Mouse (Mus musculus): ENCODE measurements around the gene Plekho1. TPM values are rescaled to one million over a fixed set of nuclear protein-coding genes. Genes with fewer than 3 reads are reported as not detected.

The Plekho1 gene
- total RNA-seq, 2 experiments from 2014 or later, result 56.2 to 56.3 TPM

DNA sequence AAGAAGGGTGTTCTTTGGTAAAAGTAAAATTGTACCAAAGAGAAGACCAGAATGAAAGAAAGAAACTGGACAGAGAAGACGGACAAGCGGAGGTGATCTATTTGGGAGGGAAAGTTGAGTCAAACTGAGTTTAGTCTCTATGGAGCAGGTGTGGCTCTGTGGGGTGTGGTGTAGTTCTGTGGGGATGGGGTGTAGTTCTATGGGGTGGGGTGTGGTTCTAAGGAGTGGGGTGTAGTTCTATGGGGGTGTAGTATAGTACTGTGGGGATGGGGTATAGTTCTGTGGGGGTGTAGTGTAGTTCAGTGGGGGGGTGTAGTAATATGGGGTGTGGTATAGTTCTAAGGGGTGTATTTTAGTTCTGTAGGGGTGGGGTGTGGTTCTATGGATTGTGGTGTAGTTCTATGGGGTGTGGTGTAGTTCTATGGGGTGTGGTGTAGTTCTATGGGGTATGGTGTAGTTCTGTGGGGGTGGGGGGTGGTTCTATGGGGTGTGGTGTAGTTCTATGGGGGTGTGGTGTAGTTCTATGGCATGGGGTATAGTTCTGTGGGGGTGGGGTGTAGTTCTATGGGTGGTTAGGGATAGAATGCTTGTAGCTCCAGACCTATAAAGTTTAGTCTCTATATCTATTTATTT lies 20.6 kb upstream of the Plekho1 start:
- intact Hi-C loops (cut with DNase I), result no loop called here

DNA sequence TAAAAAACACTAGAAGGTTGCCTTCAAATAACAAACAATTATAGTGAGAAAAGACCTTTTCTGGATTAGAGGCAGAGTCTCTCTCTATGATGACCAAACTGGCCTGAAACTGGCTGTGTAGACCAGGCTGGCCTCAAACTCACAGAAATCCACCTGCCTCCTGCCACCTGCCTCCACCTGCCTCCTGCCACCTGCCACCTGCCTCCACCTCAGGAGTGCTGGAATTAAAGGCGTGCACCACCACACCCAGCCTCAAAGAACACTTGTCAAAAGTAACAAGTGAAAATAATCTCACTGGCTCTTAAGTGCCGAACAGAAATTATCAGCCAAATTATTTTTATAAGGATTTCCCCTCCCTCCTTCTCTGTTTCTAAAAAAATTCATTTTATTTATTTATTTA lies 19.9 kb upstream of the Plekho1 start:
- no peak for DNase-seq (ENCODE audit: extremely low spot score in 1 of 2, low spot score in 2 of 2)
- intact Hi-C loops (cut with DNase I), result no loop called here

More for the DNA sequence above, 20.6 kb upstream of the Plekho1 start:
- no peak for DNase-seq (ENCODE audit: extremely low spot score in 1 of 2, low spot score in 2 of 2)

DNA sequence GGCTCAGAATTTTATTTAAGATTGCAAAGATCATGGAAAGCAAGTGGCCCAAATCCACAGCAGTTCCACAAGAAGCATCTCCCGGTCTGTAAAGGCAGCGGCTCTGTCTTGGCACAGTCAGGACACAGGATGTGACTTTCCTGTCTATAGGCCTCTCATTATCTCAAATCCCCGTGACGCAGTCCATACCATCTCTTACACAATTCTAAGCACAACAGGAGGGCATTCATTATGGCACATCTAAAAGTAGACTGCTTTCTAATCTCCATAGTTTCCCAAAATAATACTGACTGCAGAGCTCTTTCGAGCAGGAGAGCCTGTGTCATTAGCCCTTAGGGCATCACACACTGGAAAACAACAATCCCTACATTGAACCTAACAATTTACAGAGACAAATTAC lies 17.0 kb upstream of the Plekho1 start:
- DNase-seq (ENCODE audit: extremely low spot score in 1 of 2, low spot score in 2 of 2), result no peak
- intact Hi-C loops (cut with DNase I), result no loop called here

DNA sequence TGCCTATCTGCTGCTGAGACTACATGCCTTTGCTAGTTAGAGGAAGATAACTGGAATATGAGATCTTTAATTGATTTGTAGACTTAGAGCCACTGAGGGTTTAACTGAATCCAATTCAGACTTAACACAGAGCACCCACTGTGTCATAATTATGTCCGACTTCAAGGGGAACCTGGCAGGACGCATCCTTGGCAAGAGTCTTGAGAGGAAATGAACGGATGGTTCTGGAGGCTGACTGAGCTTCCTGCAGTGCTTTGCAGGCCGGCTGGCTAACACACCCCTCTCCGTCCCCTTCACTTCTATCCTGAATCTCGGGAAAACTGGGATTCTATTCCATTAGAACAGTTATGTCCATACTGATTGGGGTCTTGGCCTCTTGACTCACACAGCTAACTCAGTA lies 12.7 kb upstream of the Plekho1 start:
- intact Hi-C loops (cut with DNase I), result no loop called here
- no peak for DNase-seq (ENCODE audit: extremely low spot score in 1 of 2, low spot score in 2 of 2)

DNA sequence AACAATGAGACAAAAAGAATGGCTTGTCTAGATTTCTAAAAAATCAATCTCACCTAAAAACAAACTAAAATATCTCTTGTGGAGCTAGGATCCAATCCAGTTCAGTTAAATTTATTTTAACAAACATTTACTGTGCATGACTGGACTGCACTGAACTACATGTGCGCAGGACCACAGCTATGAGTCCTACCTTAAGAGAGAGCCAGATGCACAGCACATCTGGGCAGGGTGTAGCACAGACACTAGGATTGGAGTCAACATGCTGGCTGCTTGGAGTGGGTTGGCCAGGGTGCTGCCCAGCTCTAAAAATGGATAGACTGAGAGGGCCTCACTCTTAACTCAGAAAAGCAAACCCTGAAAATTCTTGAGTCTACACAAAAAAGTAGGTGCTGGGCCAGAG lies 5.8 kb upstream of the Plekho1 start:
- peak in 1 of 2 experiments; percentile 11 for DNase-seq (ENCODE audit: extremely low spot score in 1 of 2, low spot score in 2 of 2)
- intact Hi-C loops (cut with DNase I), result no loop called here

DNA sequence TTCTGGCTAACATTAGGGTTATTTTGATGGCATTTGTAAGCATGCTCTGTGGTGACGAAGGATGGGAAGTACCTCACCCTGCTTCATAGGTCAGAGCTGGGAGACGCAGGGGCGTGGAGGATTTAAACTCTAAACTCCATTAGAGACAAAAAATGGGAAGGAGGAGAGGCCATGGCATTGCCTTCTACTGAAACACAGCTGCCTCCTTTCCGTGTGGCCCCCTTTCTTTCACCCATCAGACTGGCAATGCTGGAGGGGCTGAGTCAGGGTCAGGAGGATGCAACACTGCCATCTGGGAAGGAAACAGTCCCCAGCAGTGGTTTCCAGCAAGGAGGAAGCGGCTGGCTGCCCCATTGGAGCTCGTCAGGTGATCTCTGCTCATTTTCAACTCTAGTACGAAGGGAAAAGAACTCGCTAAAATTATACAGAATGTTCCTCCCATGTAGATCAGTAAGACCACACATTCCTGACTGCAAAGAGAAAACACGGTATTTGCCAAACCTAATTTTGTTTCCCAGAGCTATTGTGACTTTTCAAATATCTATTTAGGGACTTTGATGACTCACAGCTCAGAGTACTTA lies 5.2 kb upstream of the Plekho1 start:
- no peak for DNase-seq (ENCODE audit: extremely low spot score in 1 of 2, low spot score in 2 of 2)
- intact Hi-C loops (cut with DNase I), result no loop called here

DNA sequence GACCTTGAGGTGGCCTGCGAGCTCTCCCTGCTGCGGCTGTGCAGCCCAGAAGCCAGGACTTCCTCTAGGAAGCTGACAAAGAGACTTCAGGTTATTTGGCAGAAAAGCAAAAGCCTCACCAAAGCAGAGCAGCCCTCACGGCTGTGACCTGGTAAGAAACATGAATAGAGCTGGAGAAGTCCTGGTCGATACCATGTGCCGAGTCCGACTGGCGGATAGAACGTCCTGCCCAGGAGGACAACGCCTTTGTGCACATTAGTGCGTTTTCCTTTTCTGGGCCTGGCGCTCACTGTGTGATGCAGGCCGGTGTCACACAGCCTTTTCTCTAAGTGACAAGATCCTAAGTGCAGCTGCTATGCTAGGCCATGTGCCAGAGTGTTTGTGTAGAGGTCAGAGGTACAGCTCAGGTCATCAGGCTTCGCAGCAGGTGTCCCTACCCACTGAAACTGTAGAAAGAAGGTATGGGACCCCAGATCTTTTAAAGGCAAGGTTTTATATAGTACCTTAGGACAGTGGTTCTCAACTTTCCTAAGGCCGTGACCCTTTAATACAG lies 4.4 kb upstream of the Plekho1 start:
- intact Hi-C loops (cut with DNase I), result no loop called here
- DNase-seq (ENCODE audit: extremely low spot score in 1 of 2, low spot score in 2 of 2), result no peak

DNA sequence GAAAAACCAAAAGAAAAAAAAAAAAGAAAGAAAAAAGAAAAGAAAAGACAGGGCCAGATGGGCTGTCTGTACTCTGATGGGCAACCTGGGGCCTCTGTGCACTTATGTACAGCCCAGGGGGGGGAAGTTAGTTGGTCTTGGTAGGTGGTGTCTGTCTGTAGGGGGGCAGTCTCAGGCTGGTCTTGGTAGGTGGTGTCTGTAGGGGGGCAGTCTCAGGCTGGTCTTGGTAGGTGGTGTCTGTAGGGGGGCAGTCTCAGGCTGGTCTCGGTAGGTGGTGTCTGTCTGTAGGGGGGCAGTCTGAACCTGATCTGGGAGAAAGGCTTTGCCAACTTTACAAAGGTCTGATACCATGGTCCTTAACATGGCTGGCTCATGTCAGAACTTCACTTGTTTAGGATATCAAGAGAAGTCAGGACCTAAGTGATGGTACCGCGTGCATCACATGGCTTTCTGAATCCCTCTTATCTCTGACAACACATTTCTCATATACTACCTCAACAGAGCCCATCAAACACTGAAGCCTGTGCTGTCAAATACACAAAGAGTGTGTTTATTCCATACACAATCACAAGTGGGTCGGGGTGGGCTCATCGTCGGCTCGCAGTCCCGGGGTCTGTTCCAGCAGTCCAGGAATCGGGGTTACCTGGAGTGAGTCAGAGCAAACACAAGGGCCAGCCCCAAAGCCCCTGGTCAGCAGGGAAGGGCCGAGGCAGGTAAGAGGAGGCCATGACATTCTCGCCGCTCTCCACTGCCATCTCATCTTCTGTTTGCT lies 3.7 kb upstream of the Plekho1 start:
- no peak for DNase-seq (ENCODE audit: extremely low spot score in 1 of 2, low spot score in 2 of 2)
- intact Hi-C loops (cut with DNase I), result no loop called here

DNA sequence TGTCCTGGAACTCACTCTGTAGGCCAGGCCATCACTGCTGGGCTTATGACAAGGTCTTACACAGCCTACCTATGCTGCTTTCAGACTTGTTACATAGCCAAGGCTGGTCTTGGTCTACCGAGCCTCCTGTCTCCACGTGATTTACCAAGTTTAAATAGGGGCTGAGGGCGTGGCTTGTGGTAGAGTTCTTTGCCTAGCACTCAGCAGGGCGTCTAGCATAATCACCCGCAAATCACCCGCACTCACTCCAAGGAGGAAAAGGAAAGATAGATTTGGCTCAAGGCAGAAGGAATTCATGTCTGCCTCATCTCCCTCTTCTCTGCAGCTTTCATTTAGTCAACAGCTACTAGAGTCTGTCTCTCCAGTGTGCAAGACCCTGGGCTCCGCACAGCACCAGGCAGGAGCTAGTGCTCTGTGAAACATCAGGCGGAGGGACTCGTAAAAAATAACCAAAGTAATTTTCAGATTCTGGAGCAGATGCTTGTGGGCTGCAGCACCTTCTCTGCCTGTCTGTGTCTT lies 1.5 kb upstream of the Plekho1 start:
- DNase-seq (ENCODE audit: extremely low spot score in 1 of 2, low spot score in 2 of 2), result peak in 1 of 2 experiments; percentile 53
- intact Hi-C loops (cut with DNase I), result no loop called here

DNA sequence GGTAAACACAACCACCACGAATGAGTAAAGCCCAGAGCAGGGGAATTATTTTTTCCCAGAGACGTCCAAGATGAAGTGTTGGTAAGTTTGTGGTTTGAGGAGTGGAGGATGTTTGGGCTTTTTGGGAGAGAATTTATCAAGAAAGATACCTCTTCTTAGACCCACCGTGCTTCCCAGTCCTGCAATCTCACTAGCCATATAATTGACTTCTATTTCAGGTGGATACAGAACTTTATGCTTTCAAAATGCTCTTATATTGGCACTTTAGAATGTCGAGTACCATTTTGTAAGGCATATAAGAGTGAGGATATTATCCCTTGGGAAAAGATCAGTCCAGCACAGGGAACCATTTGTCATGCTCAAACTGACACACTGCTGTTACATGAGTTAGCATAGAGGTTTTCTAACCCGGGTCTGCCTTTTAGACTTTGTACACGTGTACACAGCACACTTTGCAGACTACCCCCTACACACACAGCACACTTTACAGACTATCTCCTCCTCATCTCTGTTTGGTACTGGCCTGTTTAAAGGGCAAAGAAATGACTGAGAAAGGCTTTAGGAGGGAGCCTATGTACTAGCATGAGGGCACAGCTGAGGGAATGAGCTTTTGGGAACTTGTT lies 761 bp upstream of the Plekho1 start:
- intact Hi-C loops (cut with DNase I), result no loop called here
- peak in 1 of 2 experiments; percentile 4 for DNase-seq (ENCODE audit: extremely low spot score in 1 of 2, low spot score in 2 of 2)

DNA sequence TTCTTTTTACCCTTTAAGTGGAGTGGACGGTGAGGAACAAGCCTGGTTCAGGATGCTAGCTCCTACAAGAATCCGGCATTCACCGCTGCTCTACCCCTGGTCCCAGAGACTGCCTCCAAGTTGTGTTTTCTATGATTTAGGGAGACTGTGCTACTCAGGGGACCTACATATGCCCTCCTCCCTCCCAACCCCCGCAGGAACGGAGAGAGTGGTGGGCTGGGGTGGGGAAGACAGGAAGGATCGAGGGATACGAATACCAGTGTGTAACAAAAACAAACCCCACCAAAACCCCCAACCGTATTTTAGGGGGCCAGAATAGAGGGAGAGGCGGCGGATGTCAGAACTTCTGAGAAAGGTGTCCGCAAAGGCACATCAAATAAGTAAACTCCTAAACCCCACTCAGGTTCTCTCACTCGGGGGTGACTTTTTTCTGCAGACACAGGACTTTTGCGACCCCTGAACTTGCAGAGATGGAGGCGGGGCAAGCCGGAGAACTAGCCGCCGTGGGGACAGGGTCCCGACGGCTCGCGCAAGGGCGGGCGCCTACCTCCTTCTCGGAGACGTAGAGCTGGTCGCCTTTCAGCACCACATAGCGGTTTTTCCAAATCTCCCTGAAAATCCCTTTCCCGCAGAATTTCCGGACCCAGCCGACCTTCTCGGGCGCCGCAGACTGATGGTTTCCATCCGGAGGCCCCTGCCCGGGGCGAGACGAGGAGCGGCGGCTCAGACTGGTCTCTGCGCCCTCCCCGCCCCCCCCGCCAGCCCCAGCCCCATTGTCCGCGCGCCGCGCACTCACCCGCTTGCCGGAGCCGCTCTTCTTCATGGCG lies 613 bp downstream of the Plekho1 start:
- peak in 1 of 2 experiments; percentile 67 for DNase-seq (ENCODE audit: extremely low spot score in 1 of 2, low spot score in 2 of 2)
- intact Hi-C loops (cut with DNase I), result no loop called here

DNA sequence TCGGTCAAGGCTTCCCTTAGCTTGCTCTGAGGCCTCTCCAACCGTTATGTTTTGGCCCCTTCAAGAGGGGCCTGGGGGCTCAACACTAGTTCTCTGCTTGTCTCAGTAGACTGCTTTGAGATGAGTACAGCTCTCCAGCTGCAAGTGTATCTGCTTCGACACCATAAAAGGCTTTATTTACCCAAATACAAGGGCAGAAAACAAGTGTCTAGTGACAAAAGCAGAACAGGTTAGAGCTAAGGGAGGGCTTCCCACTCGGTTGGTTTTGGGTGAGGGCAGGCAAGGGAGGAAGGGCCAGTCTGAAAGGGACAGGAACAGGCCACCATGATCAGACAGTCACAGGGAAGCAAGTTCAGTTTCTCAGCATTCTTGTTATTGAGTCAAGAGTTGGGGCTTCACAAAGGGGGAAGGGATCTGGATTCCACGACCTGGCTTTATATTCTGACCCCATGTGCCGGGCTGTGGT lies 1.4 kb downstream of the Plekho1 start:
- intact Hi-C loops (cut with DNase I), result no loop called here
- no peak for DNase-seq (ENCODE audit: extremely low spot score in 1 of 2, low spot score in 2 of 2)

DNA sequence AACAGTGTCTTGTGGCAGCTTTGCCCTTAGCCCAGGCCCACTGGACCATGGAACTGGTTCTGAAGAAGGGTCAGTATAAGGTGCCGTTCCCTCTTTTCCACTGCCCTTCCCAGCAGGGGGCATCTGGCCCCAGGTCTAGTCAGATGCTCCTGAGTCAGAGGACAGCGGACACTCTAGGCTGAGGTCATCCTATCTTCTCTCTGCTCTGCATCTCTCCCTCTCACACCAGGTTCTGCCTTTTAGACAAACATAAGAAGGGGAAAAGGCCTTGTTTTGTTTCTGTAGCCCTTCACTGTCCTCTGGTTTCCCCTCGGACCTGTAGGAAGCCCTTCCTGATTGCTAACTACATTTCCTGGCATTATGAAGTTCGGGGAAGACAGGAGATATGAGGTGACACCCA lies 1.9 kb downstream of the Plekho1 start:
- DNase-seq (ENCODE audit: extremely low spot score in 1 of 2, low spot score in 2 of 2), result no peak
- intact Hi-C loops (cut with DNase I), result no loop called here

DNA sequence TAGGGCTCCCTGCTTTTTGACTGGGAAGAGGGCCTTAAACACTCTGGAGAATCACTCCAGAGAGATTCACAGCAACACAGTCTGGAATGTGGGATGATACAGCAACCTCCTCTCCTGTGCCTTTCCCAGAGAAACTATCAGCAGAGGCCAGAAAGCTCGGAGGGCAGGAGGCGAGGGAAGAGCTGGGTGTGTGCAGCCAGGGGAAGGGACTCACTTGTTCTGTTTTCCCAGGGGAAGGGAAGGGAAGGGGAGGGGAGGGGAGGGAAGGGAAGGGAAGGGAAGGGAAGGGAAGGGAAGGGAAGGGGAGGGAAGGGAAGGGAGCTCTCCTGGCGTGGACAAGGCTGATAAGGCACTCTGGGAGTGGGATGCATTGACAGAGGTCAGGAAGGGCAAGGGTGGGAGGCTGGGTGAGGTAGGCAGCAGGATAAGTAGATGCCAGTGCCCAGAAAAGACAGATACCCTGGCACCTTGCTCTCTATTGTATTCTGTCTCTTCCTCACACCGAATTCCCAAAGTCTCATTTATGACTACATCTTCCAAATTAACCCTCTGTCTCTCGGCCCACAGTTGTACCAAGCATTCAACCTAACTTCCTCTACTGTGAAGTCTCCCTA lies 2.7 kb downstream of the Plekho1 start:
- intact Hi-C loops (cut with DNase I), result no loop called here

DNA sequence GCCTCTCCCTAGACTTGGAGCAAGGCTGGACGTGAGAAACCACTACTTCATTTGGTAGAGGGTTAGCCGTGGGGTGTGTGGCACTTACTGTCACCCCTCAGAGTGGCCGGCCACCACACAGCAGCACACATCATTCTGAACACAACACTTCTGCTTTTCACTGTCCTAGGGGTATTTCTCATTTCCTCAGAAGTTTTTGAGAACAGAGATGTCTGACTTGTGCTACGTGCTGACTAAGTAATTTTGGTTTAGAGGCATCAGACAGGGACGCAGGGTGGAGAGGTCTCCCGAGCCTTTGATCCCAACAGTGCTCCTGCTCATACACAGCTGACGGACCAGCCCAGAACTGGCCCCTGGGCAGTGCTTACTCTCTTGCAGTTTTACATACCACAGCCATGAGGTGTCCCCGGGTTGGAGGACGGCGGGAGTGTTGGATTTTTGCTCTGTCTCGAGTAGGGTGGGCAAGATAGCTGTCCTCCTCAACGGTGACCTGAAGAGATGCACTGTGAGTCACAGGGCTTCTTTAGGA lies 5.3 kb downstream of the Plekho1 start:
- intact Hi-C loops (cut with DNase I), result no loop called here
- DNase-seq (ENCODE audit: extremely low spot score in 1 of 2, low spot score in 2 of 2), result no peak

More for the DNA sequence above, 2.7 kb downstream of the Plekho1 start:
- DNase-seq (ENCODE audit: extremely low spot score in 1 of 2, low spot score in 2 of 2), result no peak

DNA sequence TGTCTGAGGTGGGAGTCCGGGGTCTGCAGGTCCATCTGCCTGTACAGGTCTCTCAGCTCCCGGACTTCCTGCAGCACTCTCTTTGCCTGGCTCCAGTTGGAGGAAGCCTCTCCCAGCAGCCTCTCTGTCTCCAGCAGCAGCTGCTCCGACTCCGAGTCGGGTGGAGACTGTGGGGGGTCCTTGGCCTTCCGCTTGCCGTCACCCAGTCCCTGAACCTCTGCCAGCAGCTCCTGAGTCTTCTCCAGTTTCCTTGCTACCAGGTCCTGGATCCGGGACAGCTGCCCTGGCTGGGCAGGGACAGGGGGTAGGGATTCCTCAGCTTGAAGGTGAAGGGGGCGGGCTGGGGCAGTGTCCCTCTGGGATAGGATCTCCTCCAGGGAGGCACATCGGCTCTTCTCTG lies 6.8 kb downstream of the Plekho1 start:
- intact Hi-C loops (cut with DNase I), result no loop called here
- DNase-seq (ENCODE audit: extremely low spot score in 1 of 2, low spot score in 2 of 2), result peak in 1 of 2 experiments; percentile 87

DNA sequence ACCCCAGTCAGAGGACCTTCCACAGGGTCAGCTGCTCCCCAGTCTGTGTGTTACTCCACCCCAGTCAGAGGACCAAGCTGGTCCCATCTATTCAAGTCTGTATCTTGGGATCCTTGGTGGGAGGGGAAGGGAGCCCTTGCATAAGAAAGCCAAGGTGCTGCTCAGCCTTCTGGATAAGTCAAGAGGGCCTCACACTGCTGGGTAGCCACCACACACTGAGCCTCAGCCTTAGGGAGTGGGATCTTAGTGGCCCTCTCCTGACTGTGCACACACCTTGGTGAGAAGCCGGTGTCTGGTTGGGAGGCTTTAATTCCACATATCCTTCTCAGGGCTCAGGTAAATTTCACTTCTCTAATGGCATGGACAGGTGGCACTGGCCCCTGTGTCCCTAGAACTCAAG lies 7.7 kb downstream of the Plekho1 start:
- intact Hi-C loops (cut with DNase I), result no loop called here
- DNase-seq (ENCODE audit: extremely low spot score in 1 of 2, low spot score in 2 of 2), result no peak
